Mouse (Mus musculus): ENCODE results near the gene Tmc4.

- TF ChIP-seq CTCF (IDR thresholded peaks at IDR 0.05; ENCODE audit: extremely low read depth, insufficient read depth, low read length) (no peak), POLR2A (IDR thresholded peaks at IDR 0.05; ENCODE audit: extremely low read depth, insufficient read depth, low read length) (0 out of 2 replicates have a peak, but pooled peaks have one; percentile 9)
Measured at GRCm38 (mm10) chr7:3683908-3684550, 6.7 kb upstream of the Tmc4 start.

Measured in cortical plate, adult 2 months (tissue).